Mouse (Mus musculus): ENCODE results near the gene Coasy. TPM values are rescaled to one million over a fixed set of nuclear protein-coding genes. Genes with fewer than 3 reads are reported as not detected.

The Coasy gene
- polyA plus RNA-seq, 1 experiment from 2014 or later, result 47.8 TPM

GRCm38 (mm10) chr11:101064462-101064861 is 17.9 kb upstream of the Coasy start:
- no peaks in the 10 kb centered on the region for H3K27me3 ChIP-seq
- peaks cover 25% of the 10 kb centered on the region for H3K4me1 ChIP-seq
- H3K27ac ChIP-seq (replicated peaks), result no peak overlapping the region; the same call in 1 of the 2 replicates
- ATAC-seq (replicated peaks), result no peak
- H3K4me2 ChIP-seq (replicated peaks), result no peak overlapping the region
- H3K9me3 ChIP-seq, result no peaks in the 10 kb centered on the region
- H3K36me3 ChIP-seq, result peaks cover 18% of the 10 kb centered on the region
- H3K9ac ChIP-seq (replicated peaks), result peak overlapping the region; percentile 3; the same call in 1 of the 2 replicates
- H3K4me3 ChIP-seq, result no peak overlapping the region
- WGBS, result 79% methylated on average over 4 of the region's 4 CpGs

DNA sequence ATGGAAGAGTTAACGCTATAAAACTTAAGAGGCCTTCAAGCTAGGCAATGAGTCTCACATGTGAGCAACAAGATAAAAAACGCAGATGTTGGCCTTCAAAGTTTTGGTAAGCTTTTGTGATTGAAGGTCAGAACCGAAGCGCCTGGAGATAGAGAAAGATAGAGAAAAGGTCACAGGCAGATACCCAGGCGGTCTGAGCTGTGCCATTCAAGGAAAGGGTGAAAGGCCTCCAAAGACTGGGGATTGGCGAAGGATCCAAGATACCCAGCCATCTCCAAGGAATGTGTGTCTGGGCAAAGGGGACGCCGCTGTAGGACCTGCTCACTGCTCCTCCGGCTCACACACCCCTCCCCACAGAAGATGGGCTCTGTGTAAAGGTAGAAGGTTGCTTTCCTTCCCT is 17.4 kb upstream of the Coasy start:
- H3K27me3 ChIP-seq, result no peaks in the 10 kb centered on the region
- H3K9ac ChIP-seq (replicated peaks), result no peak overlapping the region
- H3K4me1 ChIP-seq, result peaks cover 26% of the 10 kb centered on the region
- no peak overlapping the region for H3K27ac ChIP-seq (replicated peaks)
- no peak overlapping the region for H3K4me2 ChIP-seq (replicated peaks)
- H3K9me3 ChIP-seq, result no peaks in the 10 kb centered on the region
- WGBS, result 92% methylated on average over 9 of the region's 9 CpGs
- H3K4me3 ChIP-seq, result no peak overlapping the region
- no peak for ATAC-seq (replicated peaks)
- H3K36me3 ChIP-seq, result peaks cover 15% of the 10 kb centered on the region

- no peak for ATAC-seq (replicated peaks)
- H3K4me1 ChIP-seq, result peaks cover 37% of the 10 kb centered on the region
- 20% methylated on average over 18 of the region's 18 CpGs for WGBS
Measured at GRCm38 (mm10) chr11:101066549-101067412, 15.6 kb upstream of the Coasy start.

GRCm38 (mm10) chr11:101069391-101070188 is 12.8 kb upstream of the Coasy start, which contains the start of gene Naglu:
Gene Naglu, plus strand, starts transcription at chr11:101070012.
- peaks cover 28% of the 10 kb centered on the region for H3K4me1 ChIP-seq
- WGBS, result 5% methylated on average over 35 of the region's 35 CpGs
- H3K4me2 ChIP-seq (replicated peaks), result peak within 1 kb of the TSS; percentile 91
- ATAC-seq (replicated peaks), result peak; percentile 86
- peak within 1 kb of the TSS; percentile 85 for H3K9ac ChIP-seq (replicated peaks)
- H3K9me3 ChIP-seq, result no peaks in the 10 kb centered on the region
- no peaks in the 10 kb centered on the region for H3K36me3 ChIP-seq
- no peaks in the 10 kb centered on the region for H3K27me3 ChIP-seq
- peak within 1 kb of the TSS; percentile 64 for H3K27ac ChIP-seq (replicated peaks)
- peak within 1 kb of the TSS; percentile 77 for H3K4me3 ChIP-seq

More at GRCm38 (mm10) chr11:101066549-101067412, 15.6 kb upstream of the Coasy start:
- Histone ChIP-seq H3K27ac (replicated peaks) (no peak overlapping the region), H3K4me3 (peak overlapping the region; percentile 31), H3K9me3 (no peaks in the 10 kb centered on the region), H3K36me3 (peaks cover 15% of the 10 kb centered on the region), H3K4me2 (replicated peaks) (peak overlapping the region; percentile 50), H3K27me3 (no peaks in the 10 kb centered on the region), H3K9ac (replicated peaks) (peak overlapping the region; percentile 10; the same call in 1 of the 2 replicates)

DNA sequence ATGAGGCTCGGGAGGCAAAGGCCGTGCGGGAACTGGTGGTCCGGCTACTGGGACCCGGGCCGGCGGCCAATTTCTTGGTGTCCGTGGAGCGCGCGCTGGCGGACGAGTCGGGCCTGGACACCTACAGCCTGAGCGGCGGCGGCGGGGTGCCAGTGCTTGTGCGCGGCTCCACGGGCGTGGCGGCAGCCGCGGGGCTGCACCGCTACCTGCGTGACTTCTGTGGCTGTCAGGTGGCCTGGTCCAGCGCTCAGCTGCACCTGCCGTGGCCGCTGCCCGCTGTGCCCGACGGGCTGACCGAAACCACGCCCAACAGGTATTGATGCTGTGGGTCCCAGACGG is 12.2 kb upstream of the Coasy start:
- Histone ChIP-seq H3K27me3 (no peaks in the 10 kb centered on the region), H3K4me1 (peaks cover 28% of the 10 kb centered on the region), H3K27ac (replicated peaks) (peak overlapping the region; percentile 64), H3K9ac (replicated peaks) (peak overlapping the region; percentile 85), H3K36me3 (no peaks in the 10 kb centered on the region), H3K4me2 (replicated peaks) (peak overlapping the region; percentile 91), H3K9me3 (no peaks in the 10 kb centered on the region), H3K4me3 (peak overlapping the region; percentile 77)
- WGBS, result under 1% methylated on average over 36 of the region's 36 CpGs
- ATAC-seq (replicated peaks), result peak; percentile 71

- Histone ChIP-seq H3K27ac (replicated peaks) (0 out of 2 replicates have a peak overlapping the region, but pooled peaks have one; percentile 64), H3K9ac (replicated peaks) (no peak overlapping the region), H3K4me1 (peaks cover 28% of the 10 kb centered on the region), H3K9me3 (no peaks in the 10 kb centered on the region), H3K4me3 (peak overlapping the region; percentile 77), H3K36me3 (no peaks in the 10 kb centered on the region), H3K4me2 (replicated peaks) (peak overlapping the region; percentile 91), H3K27me3 (no peaks in the 10 kb centered on the region)
- ATAC-seq (replicated peaks), result no peak
- WGBS, result 70% methylated on average over 6 of the region's 6 CpGs
Measured at GRCm38 (mm10) chr11:101070987-101071386, 11.4 kb upstream of the Coasy start.

- Histone ChIP-seq H3K36me3 (no peaks in the 10 kb centered on the region), H3K27ac (replicated peaks) (no peak overlapping the region), H3K27me3 (no peaks in the 10 kb centered on the region), H3K9ac (replicated peaks) (no peak overlapping the region), H3K4me3 (no peak overlapping the region), H3K9me3 (no peaks in the 10 kb centered on the region), H3K4me1 (peaks cover 23% of the 10 kb centered on the region), H3K4me2 (replicated peaks) (no peak overlapping the region)
- WGBS, result 78% methylated on average over 14 of the region's 14 CpGs
- no peak for ATAC-seq (replicated peaks)
Measured at GRCm38 (mm10) chr11:101071810-101072428, 10.4 kb upstream of the Coasy start.

DNA sequence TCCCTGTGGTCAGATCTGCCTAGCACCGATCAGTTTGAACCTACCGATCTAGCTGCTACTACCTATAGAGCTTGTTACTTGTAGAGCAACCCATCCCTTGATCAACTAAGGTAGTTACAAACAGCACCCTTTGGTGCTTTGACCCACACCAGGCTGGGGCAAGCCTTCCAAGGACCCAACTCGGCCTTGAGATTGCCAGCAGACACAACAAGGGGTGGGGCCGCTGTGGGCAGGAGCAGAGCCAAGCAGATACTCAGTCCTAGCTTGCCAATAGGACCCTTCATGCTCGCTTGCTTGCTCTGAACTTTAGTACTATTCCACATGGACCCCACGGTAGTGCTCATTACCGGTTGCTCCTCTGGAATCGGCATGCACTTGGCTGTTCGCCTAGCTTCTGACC is 4.2 kb upstream of the Coasy start, which contains the start of gene Hsd17b1:
Gene Hsd17b1 (plus strand): TSS at position 291 of the 400 bp plus-strand sequence.
- 68% methylated on average over 9 of the region's 9 CpGs for WGBS
- H3K27ac ChIP-seq (replicated peaks), result no peak within 1 kb of the TSS
- H3K9ac ChIP-seq (replicated peaks), result no peak within 1 kb of the TSS
- H3K4me2 ChIP-seq (replicated peaks), result no peak within 1 kb of the TSS
- H3K9me3 ChIP-seq, result no peaks in the 10 kb centered on the region
- no peak within 1 kb of the TSS for H3K4me3 ChIP-seq
- H3K4me1 ChIP-seq, result peaks cover 16% of the 10 kb centered on the region
- no peaks in the 10 kb centered on the region for H3K36me3 ChIP-seq
- H3K27me3 ChIP-seq, result peaks cover 41% of the 10 kb centered on the region
- ATAC-seq (replicated peaks), result no peak

DNA sequence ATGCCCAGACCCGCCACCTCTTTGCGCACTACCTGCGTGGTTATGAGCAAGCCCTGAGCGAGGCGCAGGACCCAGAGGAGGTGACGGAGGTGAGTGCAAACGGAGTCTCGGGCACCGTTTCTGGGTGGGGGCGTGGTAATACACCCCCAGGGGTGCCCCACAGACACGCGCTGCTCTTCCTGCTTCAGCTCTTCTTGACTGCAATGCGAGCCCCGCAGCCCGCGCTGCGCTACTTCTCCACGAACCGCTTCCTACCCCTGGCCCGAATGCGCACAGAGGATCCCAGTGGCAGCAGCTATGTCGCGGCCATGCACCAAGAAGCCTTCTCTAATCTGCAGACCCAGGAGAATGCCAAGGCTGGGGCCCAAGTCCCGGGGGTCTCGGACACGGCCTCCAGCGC is 2.6 kb upstream of the Coasy start:
- H3K4me1 ChIP-seq, result peaks cover 25% of the 10 kb centered on the region
- H3K9me3 ChIP-seq, result no peaks in the 10 kb centered on the region
- no peak for ATAC-seq (replicated peaks)
- H3K9ac ChIP-seq (replicated peaks), result no peak overlapping the region
- peaks cover 41% of the 10 kb centered on the region for H3K27me3 ChIP-seq
- H3K36me3 ChIP-seq, result no peaks in the 10 kb centered on the region
- 2% methylated on average over 27 of the region's 27 CpGs for WGBS
- 0 out of 2 replicates have a peak overlapping the region, but pooled peaks have one; percentile 3 for H3K4me3 ChIP-seq
- no peak overlapping the region for H3K4me2 ChIP-seq (replicated peaks)
- H3K27ac ChIP-seq (replicated peaks), result no peak overlapping the region

DNA sequence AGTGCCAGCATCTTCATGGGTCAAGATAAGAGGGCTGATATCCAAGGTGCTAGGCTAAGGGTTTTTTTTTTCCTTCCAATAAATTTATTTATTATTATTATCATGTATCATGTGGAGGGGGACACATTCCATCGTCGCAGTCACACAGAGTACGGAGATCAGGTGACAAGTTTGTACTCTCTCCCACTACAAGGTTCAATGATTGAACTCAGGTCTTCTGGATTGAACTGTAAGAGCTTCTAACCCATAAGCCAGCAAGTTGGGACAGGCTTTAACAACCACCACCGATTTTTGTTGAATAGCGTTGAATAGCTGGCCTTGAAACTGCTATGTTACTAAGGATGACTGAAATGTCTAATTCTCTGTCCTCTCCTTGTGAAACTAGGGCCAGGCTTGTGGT is 1.9 kb upstream of the Coasy start:
- no peak for ATAC-seq (replicated peaks)
- no peaks in the 10 kb centered on the region for H3K36me3 ChIP-seq
- 58% methylated on average over 5 of the region's 5 CpGs for WGBS
- no peaks in the 10 kb centered on the region for H3K9me3 ChIP-seq
- H3K4me3 ChIP-seq, result no peak overlapping the region
- H3K4me1 ChIP-seq, result peaks cover 25% of the 10 kb centered on the region
- H3K27me3 ChIP-seq, result peaks cover 41% of the 10 kb centered on the region
- no peak overlapping the region for H3K27ac ChIP-seq (replicated peaks)
- H3K9ac ChIP-seq (replicated peaks), result no peak overlapping the region
- H3K4me2 ChIP-seq (replicated peaks), result no peak overlapping the region

DNA sequence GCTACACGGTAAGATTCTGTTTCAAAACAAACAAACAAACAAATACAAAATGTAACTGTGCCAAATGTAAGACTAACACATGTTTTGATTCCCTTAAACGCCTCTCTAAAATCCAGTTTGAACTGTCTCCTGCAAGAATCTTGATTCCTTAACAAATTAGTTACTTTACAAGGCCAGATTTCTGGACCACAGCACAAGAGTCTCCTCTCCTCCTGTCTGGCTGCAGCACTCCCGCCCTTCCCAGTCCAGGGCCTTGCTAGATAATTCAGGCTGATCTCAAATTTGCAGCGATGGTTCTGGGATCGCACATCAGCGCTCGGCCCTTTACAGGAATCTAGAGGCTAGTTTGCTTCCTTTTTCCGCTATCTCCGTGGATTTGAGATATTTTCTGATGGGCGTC is 706 bp upstream of the Coasy start:
- H3K27ac ChIP-seq (replicated peaks), result peak overlapping the region; percentile 95
- H3K27me3 ChIP-seq, result peaks cover 41% of the 10 kb centered on the region
- peaks cover 34% of the 10 kb centered on the region for H3K4me1 ChIP-seq
- peak overlapping the region; percentile 92 for H3K9ac ChIP-seq (replicated peaks)
- H3K36me3 ChIP-seq, result no peaks in the 10 kb centered on the region
- 6% methylated on average over 10 of the region's 10 CpGs for WGBS
- peak overlapping the region; percentile 88 for H3K4me3 ChIP-seq
- H3K4me2 ChIP-seq (replicated peaks), result peak overlapping the region; percentile 99
- ATAC-seq (replicated peaks), result no peak
- H3K9me3 ChIP-seq, result no peaks in the 10 kb centered on the region

Measured in forebrain, embryonic 15.5 days (tissue).